Mouse (Mus musculus) E14TG2a.4 (cell line): ENCODE results near the gene Sbds.
A peak's percentile ranks its signal among the peaks of the same experiment; 100 is the strongest.

Experiments used
- H3K27me3 ChIP-seq: 2 replicates; pipeline ENCODE4 v1.6.1; 2014; ENCODE audit warnings: low read length, control low read depth; ENCODE audit not compliant: insufficient read depth
- H3K36me3 ChIP-seq: 2 replicates; pipeline ENCODE4 v1.6.1; 2014; ENCODE audit warnings: low read length, control low read depth; ENCODE audit not compliant: insufficient read depth
- H3K4me1 ChIP-seq: replicated peaks from 2 replicates; pipeline ENCODE4 v1.6.1; 2014; ENCODE audit warnings: low read depth, low read length, control low read depth
- H3K4me3 ChIP-seq: replicated peaks from 2 replicates; pipeline ENCODE4 v1.5.1; 2014; ENCODE audit warnings: mild to moderate bottlenecking, low read length
- H3K9me3 ChIP-seq: 2 replicates; pipeline ENCODE4 v1.6.1; 2014; ENCODE audit warnings: low read length, control low read depth
- CTCF ChIP-seq: conservative IDR thresholded peaks from 2 replicates; pipeline ENCODE4 v1.5.1; 2014; ENCODE audit warnings: low read length
- NANOG ChIP-seq: IDR thresholded peaks from 2 replicates; pipeline ENCODE4 v1.6.1; 2014; ENCODE audit warnings: borderline replicate concordance, low read length, mixed read lengths
- POU5F1 ChIP-seq: IDR thresholded peaks from 2 replicates; pipeline ENCODE4 v1.6.1; 2014; ENCODE audit warnings: low read length, borderline replicate concordance

The Sbds gene

DNA sequence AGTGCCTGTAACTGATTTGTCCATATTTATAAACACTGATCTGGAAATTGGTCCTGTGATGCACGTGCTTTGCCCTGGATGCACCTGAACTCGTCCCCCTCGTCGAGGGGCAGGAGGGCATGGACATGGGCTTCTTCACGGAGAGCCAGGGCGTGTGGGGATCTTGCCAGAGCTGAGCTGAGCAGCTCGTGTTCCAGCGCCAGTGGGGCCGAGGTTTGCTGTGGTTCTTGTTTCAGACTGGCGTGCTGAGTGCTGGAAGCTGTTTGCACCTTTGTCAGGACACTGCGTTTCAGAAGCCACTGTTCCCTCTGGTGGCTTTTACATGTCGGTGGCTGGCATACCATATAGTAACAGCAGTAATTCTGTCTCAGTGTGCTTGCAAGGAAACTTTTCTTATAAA, 13.9 kb downstream of the Sbds start:
- Histone ChIP-seq H3K4me3 (no peak overlapping the region), H3K9me3 (no peaks in the 10 kb centered on the region), H3K4me1 (peaks cover 22% of the 10 kb centered on the region), H3K27me3 (no peaks in the 10 kb centered on the region), H3K36me3 (peaks cover 98% of the 10 kb centered on the region)
- TF ChIP-seq POU5F1 (no peak), NANOG (no peak), CTCF (no peak)

DNA sequence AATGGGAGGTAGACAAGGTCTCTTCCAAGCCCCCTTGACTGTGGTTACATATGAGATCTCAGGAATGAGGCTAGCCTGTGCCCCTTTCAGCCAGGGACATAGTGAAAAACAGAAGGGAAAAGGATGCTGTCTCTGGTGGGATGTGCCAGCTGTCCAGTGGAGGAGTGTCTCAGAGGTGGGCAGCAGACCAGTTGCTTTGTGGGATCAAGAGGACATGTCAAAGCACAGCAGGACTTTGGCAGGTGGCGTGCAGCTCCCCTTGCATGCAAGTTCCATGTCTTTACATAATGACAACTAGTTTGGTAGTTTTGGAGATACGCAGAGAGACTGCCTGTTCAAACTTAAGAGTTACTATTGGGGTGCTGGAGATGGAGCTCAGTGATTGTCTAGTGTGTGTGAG, 15.5 kb downstream of the Sbds start:
- Histone ChIP-seq H3K4me3 (no peak overlapping the region), H3K36me3 (peaks cover 98% of the 10 kb centered on the region), H3K9me3 (no peaks in the 10 kb centered on the region), H3K27me3 (no peaks in the 10 kb centered on the region), H3K4me1 (peaks cover 11% of the 10 kb centered on the region; the same call in 1 of the 2 replicates)
- TF ChIP-seq NANOG, result no peak
- no peak for TF ChIP-seq CTCF
- TF ChIP-seq POU5F1, result no peak

GRCm38 (mm10) chr5:130239236-130239635, 16.1 kb downstream of the Sbds start:
- Histone ChIP-seq H3K27me3 (no peaks in the 10 kb centered on the region), H3K4me1 (peaks cover 11% of the 10 kb centered on the region; the same call in 1 of the 2 replicates), H3K9me3 (no peaks in the 10 kb centered on the region), H3K4me3 (no peak overlapping the region), H3K36me3 (peaks cover 98% of the 10 kb centered on the region)
- no peak for TF ChIP-seq NANOG
- TF ChIP-seq CTCF, result no peak
- no peak for TF ChIP-seq POU5F1

GRCm38 (mm10) chr5:130236302-130236701, 19.0 kb downstream of the Sbds start:
- peaks cover 14% of the 10 kb centered on the region; the same call in 1 of the 2 replicates for H3K4me1 ChIP-seq
- TF ChIP-seq NANOG (no peak), POU5F1 (no peak), CTCF (no peak)
- H3K36me3 ChIP-seq, result peaks cover 98% of the 10 kb centered on the region
- no peaks in the 10 kb centered on the region for H3K9me3 ChIP-seq
- H3K27me3 ChIP-seq, result no peaks in the 10 kb centered on the region
- H3K4me3 ChIP-seq, result no peak overlapping the region

GRCm38 (mm10) chr5:130228120-130228519, 27.2 kb downstream of the Sbds start:
- H3K27me3 ChIP-seq, result no peaks in the 10 kb centered on the region
- no peak overlapping the region for H3K4me3 ChIP-seq
- H3K36me3 ChIP-seq, result peaks cover 87% of the 10 kb centered on the region
- peaks cover 65% of the 10 kb centered on the region for H3K4me1 ChIP-seq
- no peak for TF ChIP-seq NANOG
- TF ChIP-seq POU5F1, result no peak
- no peak for TF ChIP-seq CTCF
- H3K9me3 ChIP-seq, result no peaks in the 10 kb centered on the region

DNA sequence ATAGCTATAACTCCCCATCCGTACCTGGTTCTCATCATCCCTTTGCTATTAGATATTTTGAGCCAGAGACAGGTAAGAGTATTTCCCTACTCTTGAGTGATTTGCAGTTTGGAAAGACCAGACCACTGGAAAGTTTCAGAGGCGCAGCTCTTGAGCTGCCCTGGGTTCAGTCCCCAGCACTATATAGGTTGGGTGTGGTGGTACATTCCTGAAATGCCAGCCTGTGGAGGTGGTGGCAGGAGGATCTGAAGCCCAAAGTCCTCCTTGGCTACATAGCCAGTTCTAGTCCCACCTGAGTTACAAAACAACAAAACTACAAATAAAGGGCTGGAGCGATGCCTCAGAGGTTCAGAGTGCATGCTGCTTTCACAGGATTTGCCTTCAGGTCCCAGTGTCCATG, 28.5 kb downstream of the Sbds start:
- no peak for TF ChIP-seq CTCF
- TF ChIP-seq NANOG, result no peak
- no peak for TF ChIP-seq POU5F1
- no peaks in the 10 kb centered on the region for H3K9me3 ChIP-seq
- H3K4me3 ChIP-seq, result no peak overlapping the region
- no peaks in the 10 kb centered on the region for H3K27me3 ChIP-seq
- H3K4me1 ChIP-seq, result peaks cover 65% of the 10 kb centered on the region
- H3K36me3 ChIP-seq, result peaks cover 74% of the 10 kb centered on the region

GRCm38 (mm10) chr5:130222146-130223004, 33.0 kb downstream of the Sbds start:
- peaks cover 79% of the 10 kb centered on the region for H3K4me1 ChIP-seq
- no peaks in the 10 kb centered on the region for H3K27me3 ChIP-seq
- H3K36me3 ChIP-seq, result peaks cover 34% of the 10 kb centered on the region
- no peaks in the 10 kb centered on the region for H3K9me3 ChIP-seq
- peak overlapping the region; percentile 99 for H3K4me3 ChIP-seq
- no peak for TF ChIP-seq NANOG
- peak; percentile 70 for TF ChIP-seq CTCF

DNA sequence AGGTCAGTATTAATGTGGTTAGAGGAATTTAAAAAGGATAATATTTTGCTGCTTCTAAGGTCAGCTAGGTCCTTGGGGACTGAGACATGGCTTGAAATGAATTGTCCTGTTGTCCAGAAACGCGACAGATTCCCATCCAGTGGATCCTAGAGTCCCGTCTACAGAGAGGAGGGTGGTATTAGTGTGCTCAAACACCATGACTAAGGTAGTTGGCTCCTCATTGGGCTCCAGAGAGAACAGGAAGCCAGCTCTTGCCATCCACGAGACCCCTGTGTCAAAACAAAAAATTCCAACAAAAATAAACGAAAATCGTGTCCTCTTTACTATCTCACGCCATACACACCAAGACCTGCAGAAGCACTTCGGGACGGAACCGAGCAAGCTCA, 33.6 kb downstream of the Sbds start:
- Histone ChIP-seq H3K4me3 (peak overlapping the region; percentile 99), H3K4me1 (peaks cover 79% of the 10 kb centered on the region), H3K27me3 (no peaks in the 10 kb centered on the region), H3K9me3 (no peaks in the 10 kb centered on the region), H3K36me3 (peaks cover 29% of the 10 kb centered on the region)
- TF ChIP-seq CTCF (no peak), POU5F1 (no peak), NANOG (no peak)

DNA sequence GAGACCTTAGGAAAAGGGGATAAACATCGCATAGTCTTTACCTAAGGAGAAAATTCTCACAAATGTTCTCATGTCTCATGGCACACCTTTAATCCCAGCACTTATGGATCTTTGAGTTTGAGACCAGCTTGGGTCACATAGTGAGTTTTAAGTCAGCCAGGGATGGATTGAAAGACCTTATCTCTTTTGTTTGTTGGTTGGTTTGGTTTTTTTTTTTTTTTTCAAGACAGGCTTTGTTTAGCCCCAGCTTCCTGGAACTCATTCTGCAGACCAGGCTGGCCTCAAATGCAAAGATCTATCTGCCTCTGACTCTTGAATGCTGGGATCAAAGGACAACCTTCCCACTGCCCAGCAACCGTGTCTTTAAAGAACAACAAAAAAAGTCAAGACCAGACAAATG, 34.0 kb downstream of the Sbds start:
- Histone ChIP-seq H3K36me3 (peaks cover 25% of the 10 kb centered on the region), H3K4me3 (peak overlapping the region; percentile 99), H3K9me3 (no peaks in the 10 kb centered on the region), H3K27me3 (no peaks in the 10 kb centered on the region), H3K4me1 (peaks cover 77% of the 10 kb centered on the region)
- TF ChIP-seq CTCF (no peak), POU5F1 (no peak), NANOG (no peak)
